Mouse (Mus musculus): Measurements from ENCODE around the gene Ephb1. TPM values are rescaled to one million over a fixed set of nuclear protein-coding genes. Genes with fewer than 3 reads are reported as not detected.

Gene Ephb1
- polyA plus RNA-seq, 1 experiment: not detected

- Histone ChIP-seq H3K4me3 (ENCODE audit: insufficient read depth, low read depth, low read length) (no peak overlapping the region), H3K27ac (ENCODE audit: insufficient read depth, low read depth, low read length) (no peak overlapping the region), H3K4me1 (ENCODE audit: control insufficient read depth, insufficient read depth, low read length) (no peaks in the 10 kb centered on the region)
- 87% methylated on average over 4 of the region's 4 CpGs for WGBS
- no peak for TF ChIP-seq POLR2A (IDR thresholded peaks at IDR 0.05; ENCODE audit: insufficient read depth, low read depth, low read length)
- no peak for TF ChIP-seq CTCF (IDR thresholded peaks at IDR 0.05; ENCODE audit: insufficient read depth, low read depth, low read length)
These were observed 431.6 kb downstream of the Ephb1 start for GRCm38 (mm10) chr9:101922846-101923245.

- no peaks in the 10 kb centered on the region for H3K4me1 ChIP-seq (ENCODE audit: control insufficient read depth, insufficient read depth, low read length)
- 87% methylated on average over 5 of the region's 5 CpGs for WGBS
- TF ChIP-seq POLR2A (IDR thresholded peaks at IDR 0.05; ENCODE audit: insufficient read depth, low read depth, low read length) (no peak), CTCF (IDR thresholded peaks at IDR 0.05; ENCODE audit: insufficient read depth, low read depth, low read length) (no peak)
- no peak overlapping the region for H3K27ac ChIP-seq (ENCODE audit: insufficient read depth, low read depth, low read length)
- no peak overlapping the region for H3K4me3 ChIP-seq (ENCODE audit: insufficient read depth, low read depth, low read length)
These were observed 435.2 kb downstream of the Ephb1 start for GRCm38 (mm10) chr9:101919324-101919723.

GRCm38 (mm10) chr9:101918771-101919170 lies 435.7 kb downstream of the Ephb1 start:
- Histone ChIP-seq H3K4me1 (ENCODE audit: control insufficient read depth, insufficient read depth, low read length) (no peaks in the 10 kb centered on the region), H3K4me3 (ENCODE audit: insufficient read depth, low read depth, low read length) (no peak overlapping the region), H3K27ac (ENCODE audit: insufficient read depth, low read depth, low read length) (no peak overlapping the region)
- TF ChIP-seq POLR2A (IDR thresholded peaks at IDR 0.05; ENCODE audit: insufficient read depth, low read depth, low read length) (no peak), CTCF (IDR thresholded peaks at IDR 0.05; ENCODE audit: insufficient read depth, low read depth, low read length) (no peak)
- 93% methylated on average over 4 of the region's 4 CpGs for WGBS

GRCm38 (mm10) chr9:101915082-101915481 lies 439.4 kb downstream of the Ephb1 start:
- 88% methylated on average over 2 of the region's 2 CpGs for WGBS
- Histone ChIP-seq H3K4me3 (ENCODE audit: insufficient read depth, low read depth, low read length) (no peak overlapping the region), H3K4me1 (ENCODE audit: control insufficient read depth, insufficient read depth, low read length) (no peaks in the 10 kb centered on the region; the same call in 1 of the 2 replicates), H3K27ac (ENCODE audit: insufficient read depth, low read depth, low read length) (no peak overlapping the region)
- TF ChIP-seq POLR2A (IDR thresholded peaks at IDR 0.05; ENCODE audit: insufficient read depth, low read depth, low read length) (no peak), CTCF (IDR thresholded peaks at IDR 0.05; ENCODE audit: insufficient read depth, low read depth, low read length) (no peak)

- Histone ChIP-seq H3K4me1 (ENCODE audit: control insufficient read depth, insufficient read depth, low read length) (no peaks in the 10 kb centered on the region; the same call in 1 of the 2 replicates), H3K27ac (ENCODE audit: insufficient read depth, low read depth, low read length) (no peak overlapping the region), H3K4me3 (ENCODE audit: insufficient read depth, low read depth, low read length) (no peak overlapping the region)
- TF ChIP-seq CTCF (IDR thresholded peaks at IDR 0.05; ENCODE audit: insufficient read depth, low read depth, low read length) (no peak), POLR2A (IDR thresholded peaks at IDR 0.05; ENCODE audit: insufficient read depth, low read depth, low read length) (no peak)
- 34% methylated on average over 9 of the region's 9 CpGs for WGBS
These were observed 443.2 kb downstream of the Ephb1 start for GRCm38 (mm10) chr9:101911176-101911866.

- TF ChIP-seq POLR2A (IDR thresholded peaks at IDR 0.05; ENCODE audit: insufficient read depth, low read depth, low read length): no peak
- TF ChIP-seq CTCF (IDR thresholded peaks at IDR 0.05; ENCODE audit: insufficient read depth, low read depth, low read length): no peak
- no peak overlapping the region for H3K4me3 ChIP-seq (ENCODE audit: insufficient read depth, low read depth, low read length)
- WGBS: 91% methylated on average over 4 of the region's 4 CpGs
- H3K4me1 ChIP-seq (ENCODE audit: control insufficient read depth, insufficient read depth, low read length): no peaks in the 10 kb centered on the region; the same call in 1 of the 2 replicates
- H3K27ac ChIP-seq (ENCODE audit: insufficient read depth, low read depth, low read length): no peak overlapping the region
These were observed 445.0 kb downstream of the Ephb1 start for GRCm38 (mm10) chr9:101909491-101909890.

- Histone ChIP-seq H3K4me1 (ENCODE audit: control insufficient read depth, insufficient read depth, low read length) (no peaks in the 10 kb centered on the region; the same call in 1 of the 2 replicates), H3K27ac (ENCODE audit: insufficient read depth, low read depth, low read length) (no peak overlapping the region), H3K4me3 (ENCODE audit: insufficient read depth, low read depth, low read length) (no peak overlapping the region)
- WGBS: 57% methylated on average over 5 of the region's 5 CpGs
- TF ChIP-seq CTCF (IDR thresholded peaks at IDR 0.05; ENCODE audit: insufficient read depth, low read depth, low read length) (no peak), POLR2A (IDR thresholded peaks at IDR 0.05; ENCODE audit: insufficient read depth, low read depth, low read length) (no peak)
These were observed 445.6 kb downstream of the Ephb1 start for GRCm38 (mm10) chr9:101908849-101909248.

GRCm38 (mm10) chr9:101907747-101908255 lies 446.7 kb downstream of the Ephb1 start:
- TF ChIP-seq POLR2A (IDR thresholded peaks at IDR 0.05; ENCODE audit: insufficient read depth, low read depth, low read length) (no peak), CTCF (IDR thresholded peaks at IDR 0.05; ENCODE audit: insufficient read depth, low read depth, low read length) (no peak)

GRCm38 (mm10) chr9:101903406-101903805 lies 451.1 kb downstream of the Ephb1 start:
- 88% methylated on average over 3 of the region's 3 CpGs for WGBS
- H3K4me1 ChIP-seq (ENCODE audit: control insufficient read depth, insufficient read depth, low read length): no peaks in the 10 kb centered on the region
- no peak for TF ChIP-seq POLR2A (IDR thresholded peaks at IDR 0.05; ENCODE audit: insufficient read depth, low read depth, low read length)
- no peak for TF ChIP-seq CTCF (IDR thresholded peaks at IDR 0.05; ENCODE audit: insufficient read depth, low read depth, low read length)

More at GRCm38 (mm10) chr9:101907747-101908255, 446.7 kb downstream of the Ephb1 start:
- H3K4me1 ChIP-seq (ENCODE audit: control insufficient read depth, insufficient read depth, low read length): no peaks in the 10 kb centered on the region; the same call in 1 of the 2 replicates
- no peak overlapping the region for H3K27ac ChIP-seq (ENCODE audit: insufficient read depth, low read depth, low read length)
- H3K4me3 ChIP-seq (ENCODE audit: insufficient read depth, low read depth, low read length): no peak overlapping the region
- WGBS: 73% methylated on average over 6 of the region's 6 CpGs

More at GRCm38 (mm10) chr9:101903406-101903805, 451.1 kb downstream of the Ephb1 start:
- Histone ChIP-seq H3K4me3 (ENCODE audit: insufficient read depth, low read depth, low read length) (no peak overlapping the region), H3K27ac (ENCODE audit: insufficient read depth, low read depth, low read length) (no peak overlapping the region)

All from olfactory bulb, adult 2 months (tissue).